Mouse (Mus musculus) G1E-ER4 (cell line): ENCODE results near the gene Col23a1. TPM values are rescaled to one million over a fixed set of nuclear protein-coding genes. Genes with fewer than 3 reads are reported as not detected.

Experiments
- GATA1 ChIP-seq: IDR thresholded peaks from one replicate; pipeline ENCODE4 v1.8.0; 2012; ENCODE audit warnings: low read length, inconsistent platforms
- polyA plus RNA-seq: library from polyadenylated mRNA; stranded (reverse); fragments of >175 nt; gene quantifications from 2 replicates; pipeline ENCODE4 v1.2.3, GENCODE M21; 2012

Col23a1 gene
- polyA plus RNA-seq, 1 experiment: not detected

- TF ChIP-seq GATA1: no peak
Measured at GRCm38 (mm10) chr11:51469341-51469831, 179.7 kb downstream of the Col23a1 start.

GRCm38 (mm10) chr11:51470383-51471144, 180.8 kb downstream of the Col23a1 start:
- TF ChIP-seq GATA1: no peak

GRCm38 (mm10) chr11:51473686-51474085, 184.0 kb downstream of the Col23a1 start:
- no peak for TF ChIP-seq GATA1

- TF ChIP-seq GATA1: no peak
Measured at GRCm38 (mm10) chr11:51476543-51476942, 186.8 kb downstream of the Col23a1 start.

GRCm38 (mm10) chr11:51477571-51477970, 187.9 kb downstream of the Col23a1 start:
- no peak for TF ChIP-seq GATA1

- TF ChIP-seq GATA1: no peak
Measured at GRCm38 (mm10) chr11:51482251-51482650, 192.5 kb downstream of the Col23a1 start.

GRCm38 (mm10) chr11:51485051-51485521, 195.4 kb downstream of the Col23a1 start:
- no peak for TF ChIP-seq GATA1

- TF ChIP-seq GATA1: no peak
Measured at GRCm38 (mm10) chr11:51485775-51486464, 196.2 kb downstream of the Col23a1 start.

- TF ChIP-seq GATA1: no peak
Measured at GRCm38 (mm10) chr11:51488813-51489212, 199.1 kb downstream of the Col23a1 start.

- TF ChIP-seq GATA1: no peak
Measured at GRCm38 (mm10) chr11:51493421-51493820, 203.7 kb downstream of the Col23a1 start.

GRCm38 (mm10) chr11:51494178-51494577, 204.5 kb downstream of the Col23a1 start:
- no peak for TF ChIP-seq GATA1

- no peak for TF ChIP-seq GATA1
Measured at GRCm38 (mm10) chr11:51499776-51500175, 210.1 kb downstream of the Col23a1 start.

GRCm38 (mm10) chr11:51502431-51502851, 212.7 kb downstream of the Col23a1 start:
- no peak for TF ChIP-seq GATA1

GRCm38 (mm10) chr11:51504946-51505345, 215.2 kb downstream of the Col23a1 start:
- TF ChIP-seq GATA1: no peak

- no peak for TF ChIP-seq GATA1
Measured at GRCm38 (mm10) chr11:51508053-51508452, 218.3 kb downstream of the Col23a1 start.

GRCm38 (mm10) chr11:51509211-51509610, 219.5 kb downstream of the Col23a1 start:
- no peak for TF ChIP-seq GATA1
